Mouse (Mus musculus) cortical plate, adult 2 months (tissue): Measurements from ENCODE around the gene Ldlrad3.

ENCODE experiments used
- CTCF ChIP-seq: fragments of 200-500 bp; IDR thresholded peaks from 2 replicates; pipeline ENCODE4 v1.5.1; 2011; ENCODE audit warnings: mild to moderate bottlenecking, control low read depth, low read length; ENCODE audit not compliant: insufficient read depth; ENCODE audit errors: extremely low read depth
- POLR2A ChIP-seq: fragments of 200-500 bp; IDR thresholded peaks from 2 replicates; pipeline ENCODE4 v1.6.1; 2011; ENCODE audit warnings: mild to moderate bottlenecking, low read length, control low read depth; ENCODE audit not compliant: insufficient read depth; ENCODE audit errors: extremely low read depth

GRCm38 (mm10) chr2:102038895-102039667 is 147.1 kb downstream of the Ldlrad3 start:
- TF ChIP-seq POLR2A = no peak
- no peak for TF ChIP-seq CTCF
